Mouse (Mus musculus) midbrain, embryonic 13.5 days (tissue): ENCODE results near the gene Igfbp6. TPM values are rescaled to one million over a fixed set of nuclear protein-coding genes. Genes with fewer than 3 reads are reported as not detected.
A peak's percentile ranks its signal among the peaks of the same experiment; 100 is the strongest.

Experiments used
- ATAC-seq: fragments of 200-750 bp; cut with Nextera tagmentation; 2 replicates; pipeline ENCODE4 v1.8.0; 2017; ENCODE audit warnings: mild to moderate bottlenecking, moderate TSS enrichment, moderate library complexity
- H3K27ac ChIP-seq: fragments of 300-500 bp; sonication (generic); 2 replicates; pipeline ENCODE4 v1.5.1; 2015; ENCODE audit warnings: inconsistent platforms, mild to moderate bottlenecking, moderate library complexity
- H3K27me3 ChIP-seq: fragments of 300-500 bp; sonication (generic); 2 replicates; pipeline ENCODE4 v1.6.1; 2015; ENCODE audit warnings: mild to moderate bottlenecking, inconsistent platforms
- H3K36me3 ChIP-seq: fragments of 300-500 bp; sonication (generic); 2 replicates; pipeline ENCODE4 v1.6.1; 2015; ENCODE audit warnings: mild to moderate bottlenecking, inconsistent platforms
- H3K4me1 ChIP-seq: fragments of 300-500 bp; sonication (generic); replicated peaks from 2 replicates; pipeline ENCODE4 v1.6.1; 2015; ENCODE audit warnings: inconsistent platforms
- H3K4me2 ChIP-seq: fragments of 300-500 bp; sonication (generic); replicated peaks from 2 replicates; pipeline ENCODE4 v1.6.1; 2015; ENCODE audit warnings: moderate library complexity, mild to moderate bottlenecking, inconsistent platforms
- H3K4me3 ChIP-seq: fragments of 300-500 bp; sonication (generic); replicated peaks from 2 replicates; pipeline ENCODE4 v1.5.1; 2015; ENCODE audit warnings: mild to moderate bottlenecking, inconsistent platforms
- H3K9ac ChIP-seq: fragments of 300-500 bp; sonication (generic); replicated peaks from 2 replicates; pipeline ENCODE4 v1.6.1; 2015; ENCODE audit warnings: mild to moderate bottlenecking, inconsistent platforms
- H3K9me3 ChIP-seq: fragments of 300-500 bp; sonication (generic); 2 replicates; pipeline ENCODE4 v1.6.1; 2016; ENCODE audit warnings: mild to moderate bottlenecking, inconsistent platforms
- WGBS: fragments of 180-500 bp; shearing (Covaris S2); methylation state at CpG from one replicate; pipeline ENCODE4 v1.1.7; 2015; 5-methylcytosine and 5-hydroxymethylcytosine counted together
- polyA plus RNA-seq: library from polyadenylated mRNA; unstranded; fragments of >200 nt; fragmentation: Nextera tagmentation; extraction: Ambion mirVana; gene quantifications from 2 replicates; pipeline ENCODE4 v1.2.1, GENCODE M21; 2015

Gene Igfbp6
- 0.72 and 0.81 TPM in 2 replicates for polyA plus RNA-seq

- no peak within 1 kb of the TSS for H3K27ac ChIP-seq
- H3K4me3 ChIP-seq: peak within 1 kb of the TSS; percentile 20
- no peaks in the 10 kb centered on the region for H3K9me3 ChIP-seq
- WGBS: 3% methylated on average over 22 of the region's 22 CpGs
- H3K4me2 ChIP-seq: peak within 1 kb of the TSS; percentile 38
- peaks cover 44% of the 10 kb centered on the region for H3K27me3 ChIP-seq
- peak within 1 kb of the TSS; percentile 42 for H3K9ac ChIP-seq
- no peaks in the 10 kb centered on the region for H3K36me3 ChIP-seq
- peaks cover 7% of the 10 kb centered on the region for H3K4me1 ChIP-seq
- no peak for ATAC-seq
Observed at GRCm38 (mm10) chr15:102144274-102144711, at the start of gene Igfbp6. Gene Igfbp6 (plus strand): TSS chr15:102144362.

GRCm38 (mm10) chr15:102094988-102095387 lies 49.2 kb upstream of the Igfbp6 start:
- Histone ChIP-seq H3K36me3 (peaks cover 85% of the 10 kb centered on the region), H3K27me3 (peaks cover 19% of the 10 kb centered on the region)
- 93% methylated on average over 16 of the region's 16 CpGs for WGBS

GRCm38 (mm10) chr15:102097147-102097915 lies 46.8 kb upstream of the Igfbp6 start:
- H3K9ac ChIP-seq: no peak overlapping the region
- no peak overlapping the region for H3K4me2 ChIP-seq
- peaks cover 38% of the 10 kb centered on the region for H3K27me3 ChIP-seq
- H3K9me3 ChIP-seq: no peaks in the 10 kb centered on the region
- no peak overlapping the region for H3K4me3 ChIP-seq
- H3K4me1 ChIP-seq: peaks cover 32% of the 10 kb centered on the region
- no peak overlapping the region for H3K27ac ChIP-seq
- peaks cover 61% of the 10 kb centered on the region for H3K36me3 ChIP-seq
- ATAC-seq: no peak
- 86% methylated on average over 8 of the region's 8 CpGs for WGBS

More at GRCm38 (mm10) chr15:102094988-102095387, 49.2 kb upstream of the Igfbp6 start:
- H3K4me2 ChIP-seq: no peak overlapping the region
- peaks cover 10% of the 10 kb centered on the region for H3K4me1 ChIP-seq
- no peak overlapping the region for H3K27ac ChIP-seq
- no peak overlapping the region for H3K4me3 ChIP-seq
- no peaks in the 10 kb centered on the region for H3K9me3 ChIP-seq
- no peak for ATAC-seq
- no peak overlapping the region for H3K9ac ChIP-seq

GRCm38 (mm10) chr15:102097991-102098555 lies 46.1 kb upstream of the Igfbp6 start:
- Histone ChIP-seq H3K27ac (no peak overlapping the region), H3K27me3 (peaks cover 45% of the 10 kb centered on the region), H3K4me1 (peaks cover 39% of the 10 kb centered on the region), H3K9me3 (no peaks in the 10 kb centered on the region), H3K36me3 (peaks cover 54% of the 10 kb centered on the region), H3K4me2 (no peak overlapping the region), H3K4me3 (no peak overlapping the region), H3K9ac (no peak overlapping the region)
- 38% methylated on average over 5 of the region's 5 CpGs for WGBS
- no peak for ATAC-seq

GRCm38 (mm10) chr15:102099260-102099659 lies 44.9 kb upstream of the Igfbp6 start:
- H3K27me3 ChIP-seq: peaks cover 49% of the 10 kb centered on the region
- peak overlapping the region; percentile 71; the same call in 1 of the 2 replicates for H3K4me2 ChIP-seq
- no peak overlapping the region for H3K4me3 ChIP-seq
- ATAC-seq: no peak
- no peak overlapping the region for H3K9ac ChIP-seq
- peaks cover 48% of the 10 kb centered on the region for H3K4me1 ChIP-seq
- H3K27ac ChIP-seq: no peak overlapping the region
- H3K36me3 ChIP-seq: peaks cover 42% of the 10 kb centered on the region
- WGBS: 58% methylated on average over 5 of the region's 5 CpGs
- no peaks in the 10 kb centered on the region for H3K9me3 ChIP-seq

- no peak for ATAC-seq
- 21% methylated on average over 8 of the region's 8 CpGs for WGBS
- peak overlapping the region; percentile 43 for H3K4me3 ChIP-seq
- peak overlapping the region; percentile 71 for H3K4me2 ChIP-seq
- peak overlapping the region; percentile 63 for H3K9ac ChIP-seq
- peaks cover 54% of the 10 kb centered on the region for H3K27me3 ChIP-seq
- H3K9me3 ChIP-seq: no peaks in the 10 kb centered on the region
- H3K27ac ChIP-seq: no peak overlapping the region
- H3K4me1 ChIP-seq: peaks cover 48% of the 10 kb centered on the region
- H3K36me3 ChIP-seq: peaks cover 37% of the 10 kb centered on the region
Observed at GRCm38 (mm10) chr15:102099771-102100160, 44.4 kb upstream of the Igfbp6 start.

- Histone ChIP-seq H3K4me1 (peaks cover 49% of the 10 kb centered on the region), H3K9ac (peak within 1 kb of the TSS; percentile 63), H3K4me3 (peak within 1 kb of the TSS; percentile 43), H3K4me2 (peak within 1 kb of the TSS; percentile 71), H3K36me3 (peaks cover 31% of the 10 kb centered on the region), H3K9me3 (no peaks in the 10 kb centered on the region), H3K27me3 (peaks cover 60% of the 10 kb centered on the region), H3K27ac (peak within 1 kb of the TSS; percentile 30; the same call in 1 of the 2 replicates)
- ATAC-seq: peak; percentile 65
- 1% methylated on average over 62 of the region's 82 CpGs for WGBS
Observed at GRCm38 (mm10) chr15:102100161-102100981, 43.8 kb upstream of the Igfbp6 start, which contains the start of gene Tns2. Gene Tns2 (plus strand): TSS chr15:102100413.

- peak overlapping the region; percentile 49; the same call in 1 of the 2 replicates for H3K27ac ChIP-seq
- 0 out of 2 replicates have a peak overlapping the region, but pooled peaks have one; percentile 2 for H3K9ac ChIP-seq
- H3K4me3 ChIP-seq: peak overlapping the region; percentile 43; the same call in 1 of the 2 replicates
- H3K4me1 ChIP-seq: peaks cover 56% of the 10 kb centered on the region
- ATAC-seq: no peak
- peaks cover 23% of the 10 kb centered on the region for H3K36me3 ChIP-seq
- no peaks in the 10 kb centered on the region for H3K9me3 ChIP-seq
- peak overlapping the region; percentile 71 for H3K4me2 ChIP-seq
- H3K27me3 ChIP-seq: peaks cover 68% of the 10 kb centered on the region
- 30% methylated on average over 10 of the region's 10 CpGs for WGBS
Observed at GRCm38 (mm10) chr15:102100996-102101671, 43.0 kb upstream of the Igfbp6 start.

- H3K9me3 ChIP-seq: no peaks in the 10 kb centered on the region
- H3K36me3 ChIP-seq: peaks cover 17% of the 10 kb centered on the region
- peaks cover 76% of the 10 kb centered on the region for H3K27me3 ChIP-seq
- WGBS: 33% methylated on average over 11 of the region's 11 CpGs
- no peak overlapping the region for H3K4me3 ChIP-seq
- ATAC-seq: no peak
- H3K4me1 ChIP-seq: peaks cover 64% of the 10 kb centered on the region
- no peak overlapping the region for H3K4me2 ChIP-seq
- peak overlapping the region; percentile 49; the same call in 1 of the 2 replicates for H3K27ac ChIP-seq
- 0 out of 2 replicates have a peak overlapping the region, but pooled peaks have one; percentile 2 for H3K9ac ChIP-seq
Observed at GRCm38 (mm10) chr15:102101672-102102541, 42.3 kb upstream of the Igfbp6 start.

GRCm38 (mm10) chr15:102102548-102103121 lies 41.5 kb upstream of the Igfbp6 start:
- Histone ChIP-seq H3K36me3 (peaks cover 10% of the 10 kb centered on the region), H3K4me2 (peak overlapping the region; percentile 11; the same call in 1 of the 2 replicates), H3K4me1 (peaks cover 70% of the 10 kb centered on the region), H3K27ac (peak overlapping the region; percentile 58), H3K27me3 (peaks cover 83% of the 10 kb centered on the region), H3K4me3 (peak overlapping the region; percentile 23), H3K9ac (peak overlapping the region; percentile 46; the same call in 1 of the 2 replicates), H3K9me3 (no peaks in the 10 kb centered on the region)
- ATAC-seq: no peak
- WGBS: 10% methylated on average over 6 of the region's 6 CpGs
